Mouse (Mus musculus) liver, postnatal 0 days (tissue): Measurements from ENCODE around the gene Gcc2. TPM values are rescaled to one million over a fixed set of nuclear protein-coding genes. Genes with fewer than 3 reads are reported as not detected.
A peak's percentile ranks its signal among the peaks of the same experiment; 100 is the strongest.
"Not testable (repeated sequence)": the region's sequence is repeated elsewhere in the genome, so short reads cannot be mapped to it uniquely, and the experiment has no call there.

Source experiments
- ATAC-seq: fragments of 200-750 bp; cut with Nextera tagmentation; 2 replicates; pipeline ENCODE4 v1.8.0; 2017; ENCODE audit warnings: mild to moderate bottlenecking, moderate library complexity
- DNase-seq: peaks from one replicate; pipeline ENCODE4 v3.0.0-alpha.2; 2016
- H3K27ac ChIP-seq: fragments of 300-500 bp; sonication (generic); 2 replicates; pipeline ENCODE4 v1.5.1; 2014; ENCODE audit warnings: antibody characterized with exemption, moderate library complexity, mild to moderate bottlenecking, low read depth
- H3K27me3 ChIP-seq: fragments of 300-500 bp; sonication (generic); 2 replicates; pipeline ENCODE4 v1.6.1; 2014; ENCODE audit warnings: low read length, control low read depth, mixed read lengths; ENCODE audit not compliant: insufficient read depth
- H3K36me3 ChIP-seq: fragments of 300-500 bp; sonication (generic); replicated peaks from 2 replicates; pipeline ENCODE4 v1.6.1; 2014; ENCODE audit warnings: mild to moderate bottlenecking, control low read depth, low read length, moderate library complexity, mixed read lengths; ENCODE audit not compliant: insufficient read depth
- H3K4me1 ChIP-seq: fragments of 300-500 bp; sonication (generic); 2 replicates; pipeline ENCODE4 v1.6.1; 2014; ENCODE audit warnings: antibody characterized with exemption, mild to moderate bottlenecking, control low read depth; ENCODE audit not compliant: insufficient read depth
- H3K4me2 ChIP-seq: fragments of 300-500 bp; sonication (generic); 2 replicates; pipeline ENCODE4 v1.6.1; 2014; ENCODE audit warnings: low read depth, mild to moderate bottlenecking, low read length, moderate library complexity, mixed read lengths
- H3K4me3 ChIP-seq: fragments of 300-500 bp; sonication (generic); 2 replicates; pipeline ENCODE4 v1.5.1; 2014; ENCODE audit warnings: low read depth, low read length
- H3K9ac ChIP-seq: fragments of 300-500 bp; sonication (generic); replicated peaks from 2 replicates; pipeline ENCODE4 v1.6.1; 2014; ENCODE audit warnings: mild to moderate bottlenecking, moderate library complexity
- H3K9me3 ChIP-seq: fragments of 300-500 bp; sonication (generic); 2 replicates; pipeline ENCODE4 v1.6.1; 2016; ENCODE audit warnings: mild to moderate bottlenecking, control low read depth, low read length, mixed read lengths
- WGBS: fragments of 180-500 bp; shearing (Covaris S2); extraction: QIAGEN DNeasy Blood & Tissue Kit; methylation state at CpG from one replicate; pipeline ENCODE4 v1.1.7; 2014; ENCODE audit not compliant: insufficient replicate concordance; 5-methylcytosine and 5-hydroxymethylcytosine counted together
- polyA plus RNA-seq: library from polyadenylated mRNA; unstranded; fragments of >200 nt; fragmentation: Nextera tagmentation; extraction: Ambion mirVana; gene quantifications from 2 replicates; pipeline ENCODE4 v1.2.1, GENCODE M21; 2015

Gene Gcc2
- polyA plus RNA-seq, 1 experiment from 2014 or later = 34.0 TPM

DNA sequence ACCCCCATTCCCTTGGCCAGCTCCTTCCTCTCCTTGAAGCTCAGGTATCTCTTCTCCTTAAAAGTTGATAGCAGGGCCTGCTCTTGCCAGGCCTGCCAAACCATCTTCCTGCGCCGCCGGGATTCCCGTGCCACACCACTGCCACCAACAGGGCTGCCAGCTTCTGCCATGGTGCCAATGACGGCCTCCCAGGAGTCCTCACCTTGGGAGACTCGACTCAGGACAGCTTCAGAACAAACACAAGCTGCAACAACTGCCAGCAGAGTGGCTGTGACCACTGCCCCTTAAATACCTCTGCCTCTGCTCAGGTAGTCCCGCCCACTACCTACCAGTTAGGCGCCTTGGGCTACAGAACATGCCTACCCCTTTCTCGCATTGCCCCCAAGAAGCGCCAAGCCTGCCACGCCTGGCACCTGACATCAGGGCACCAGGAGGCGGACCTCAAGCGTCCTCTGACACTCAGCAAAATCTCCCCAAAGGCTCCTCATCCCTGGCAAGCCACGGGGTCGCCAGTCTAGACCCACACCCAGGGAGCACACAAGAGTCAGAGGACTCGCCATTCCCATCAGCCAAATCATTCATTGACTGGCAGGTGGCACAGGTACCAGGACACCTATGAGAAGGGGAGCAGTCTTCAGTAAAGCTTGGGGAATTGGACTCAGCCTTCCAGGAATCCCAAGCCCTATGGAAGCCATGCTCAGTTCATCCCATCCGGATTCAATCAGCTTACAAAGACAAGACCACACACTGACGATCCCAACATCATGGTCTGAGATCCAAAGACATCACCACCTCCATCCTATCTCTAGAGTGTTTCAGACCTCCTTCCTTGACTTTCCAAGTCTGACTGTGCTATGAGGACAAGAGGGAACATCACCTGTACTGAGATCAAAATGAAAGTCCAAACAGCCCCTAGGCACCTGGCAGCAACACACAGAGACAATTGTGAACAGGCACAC is 30.2 kb upstream of the Gcc2 start, which contains the start of gene AW822073:
TSS of gene AW822073 (minus strand) at position 104 of the 959 bp plus-strand sequence.
- 75% methylated on average over 16 of the region's 18 CpGs for WGBS
- not testable (repeated sequence) for H3K27ac ChIP-seq, H3K4me3 ChIP-seq, H3K4me2 ChIP-seq, H3K9ac ChIP-seq, ATAC-seq, H3K27me3 ChIP-seq, H3K4me1 ChIP-seq, H3K9me3 ChIP-seq, H3K36me3 ChIP-seq
- peak; percentile 44 for DNase-seq

DNA sequence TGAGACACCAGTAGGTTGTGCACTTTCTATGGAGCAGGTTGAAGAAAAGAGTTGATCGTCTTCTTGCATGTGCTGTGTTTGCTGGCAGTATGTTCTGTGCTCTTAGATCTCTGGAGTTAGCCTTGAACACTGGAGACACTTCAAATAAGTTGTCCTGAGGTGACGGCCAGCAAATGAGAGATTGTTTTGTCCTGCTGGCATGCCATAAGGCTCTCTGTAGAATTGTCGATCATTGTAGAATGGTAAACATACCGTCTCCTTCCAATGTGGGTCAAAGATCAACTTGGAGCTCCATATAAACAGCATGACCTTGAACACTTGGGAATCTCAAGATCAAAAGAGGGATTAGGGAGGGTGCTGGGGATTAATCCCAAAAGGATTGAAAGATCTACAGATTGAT is 28.9 kb upstream of the Gcc2 start:
- not testable (repeated sequence) for H3K27ac ChIP-seq, H3K36me3 ChIP-seq, H3K4me3 ChIP-seq, H3K27me3 ChIP-seq, ATAC-seq, H3K4me1 ChIP-seq, H3K9ac ChIP-seq, H3K9me3 ChIP-seq, H3K4me2 ChIP-seq
- DNase-seq = peak; percentile 44
- 73% methylated on average over 4 of the region's 4 CpGs for WGBS

DNA sequence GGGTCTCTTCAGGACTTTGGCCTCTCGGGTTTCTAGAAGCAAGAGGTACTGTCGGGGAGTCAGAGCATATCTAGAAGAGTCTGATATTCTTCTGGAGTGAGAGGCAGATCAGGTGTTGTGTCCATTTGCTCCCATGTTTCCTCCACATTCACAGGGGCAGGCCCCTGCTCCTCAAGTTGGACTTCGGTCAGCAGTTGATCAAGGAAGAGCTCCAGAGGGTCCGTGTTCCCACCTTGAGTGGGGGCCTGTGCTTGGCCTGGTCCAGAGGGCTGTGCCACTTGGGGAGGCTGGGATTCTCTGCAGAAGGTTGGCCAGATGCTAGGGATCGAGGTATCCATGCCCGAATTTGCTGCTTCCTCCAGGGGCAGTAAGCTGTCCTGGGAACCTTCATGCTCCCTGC is 27.5 kb upstream of the Gcc2 start:
- WGBS = 72% methylated on average over 2 of the region's 6 CpGs
- H3K27ac ChIP-seq, H3K9ac ChIP-seq, H3K9me3 ChIP-seq, H3K4me2 ChIP-seq, H3K4me1 ChIP-seq, H3K36me3 ChIP-seq, H3K27me3 ChIP-seq, H3K4me3 ChIP-seq, ATAC-seq, DNase-seq: not testable (repeated sequence)

DNA sequence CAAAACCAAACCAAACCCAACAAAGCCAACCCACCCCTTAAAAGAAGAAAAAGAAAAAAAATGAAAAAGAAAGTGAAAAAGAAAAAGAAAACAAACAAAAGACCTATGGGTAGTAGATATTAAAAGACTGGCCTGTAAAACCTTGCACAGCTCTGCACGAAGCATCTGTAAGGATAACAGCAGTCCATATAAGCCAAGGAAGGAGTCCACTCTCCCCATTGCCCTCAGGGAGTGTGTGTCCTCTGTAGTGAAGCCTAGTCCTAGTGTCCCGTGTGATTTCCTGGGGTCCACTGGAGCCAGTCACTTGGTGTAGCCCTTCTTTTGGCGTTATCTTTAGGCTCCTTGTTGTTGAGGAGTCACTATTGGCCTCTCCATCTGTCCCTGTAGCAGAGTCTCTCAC is 25.3 kb upstream of the Gcc2 start:
- 43% methylated on average over 3 of the region's 3 CpGs for WGBS
- not testable (repeated sequence) for H3K36me3 ChIP-seq, H3K4me3 ChIP-seq, DNase-seq, H3K4me2 ChIP-seq, H3K9me3 ChIP-seq, H3K27me3 ChIP-seq, H3K27ac ChIP-seq, H3K9ac ChIP-seq, H3K4me1 ChIP-seq, ATAC-seq

DNA sequence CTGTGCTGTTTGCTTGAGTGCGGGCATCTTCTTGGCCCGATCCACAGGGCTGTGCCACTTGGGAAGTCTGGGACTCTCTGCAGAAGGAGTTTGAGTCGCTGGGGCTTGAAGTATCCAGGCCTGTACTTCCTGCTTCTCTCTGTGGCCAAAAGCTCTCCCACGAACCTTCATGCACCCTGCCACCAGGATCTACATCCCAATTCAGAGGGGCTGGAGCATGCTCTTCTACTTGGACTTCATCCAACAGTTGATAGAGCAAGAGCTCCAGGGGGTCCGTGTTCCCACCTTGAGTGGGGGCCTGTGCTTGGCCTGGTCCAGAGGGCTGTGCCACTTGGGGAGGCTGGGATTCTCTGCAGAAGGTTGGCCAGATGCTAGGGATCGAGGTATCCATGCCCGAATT is 24.2 kb upstream of the Gcc2 start:
- DNase-seq (peak; percentile 29), ATAC-seq (peak; percentile 20; the same call in 1 of the 2 replicates)
- H3K4me2 ChIP-seq, H3K27me3 ChIP-seq, H3K36me3 ChIP-seq, H3K9me3 ChIP-seq, H3K4me1 ChIP-seq, H3K4me3 ChIP-seq, H3K27ac ChIP-seq, H3K9ac ChIP-seq: not testable (repeated sequence)
- WGBS = 78% methylated on average over 5 of the region's 7 CpGs

DNA sequence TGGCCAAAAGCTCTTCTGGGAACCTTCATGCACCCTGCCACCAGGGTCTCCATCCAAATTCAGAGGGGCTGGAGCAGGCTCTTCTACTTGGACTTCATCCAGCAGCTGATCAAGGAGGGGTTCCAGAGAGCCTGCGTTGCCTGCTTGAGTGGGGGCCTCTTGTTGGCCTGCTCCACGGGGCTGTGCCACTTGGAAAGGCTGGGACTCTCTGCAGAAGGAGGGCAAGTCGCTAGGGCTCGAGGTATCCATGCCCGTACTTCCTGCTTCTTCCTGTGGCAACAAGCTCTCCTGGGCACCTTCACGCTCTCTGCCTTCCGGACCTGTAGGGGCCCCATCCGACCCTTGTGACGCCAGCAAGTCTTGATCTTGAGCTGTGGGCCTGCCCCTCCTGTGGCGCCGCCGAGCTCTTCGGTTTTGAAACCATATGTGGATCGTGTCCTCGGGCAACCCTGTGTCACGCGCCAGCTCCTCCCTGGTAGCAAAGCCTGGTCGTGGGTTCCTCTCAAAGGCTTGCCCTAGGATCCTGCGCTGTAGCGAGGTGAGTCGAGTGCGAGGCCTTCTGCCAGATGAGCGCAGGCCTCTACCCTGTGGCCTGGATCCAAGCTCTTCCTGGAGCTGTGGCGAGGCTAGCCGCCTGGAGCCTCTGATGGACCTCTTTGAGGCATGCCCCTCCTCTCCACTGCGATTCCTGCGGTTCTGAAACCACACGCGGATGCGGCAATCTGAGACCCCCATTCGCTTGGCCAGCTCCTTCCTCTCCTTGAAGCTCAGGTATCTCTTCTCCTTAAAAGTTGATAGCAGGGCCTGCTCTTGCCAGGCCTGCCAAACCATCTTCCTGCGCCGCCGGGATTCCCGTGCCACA is 23.3 kb upstream of the Gcc2 start:
- 82% methylated on average over 30 of the region's 35 CpGs for WGBS
- DNase-seq = peak; percentile 81
- not testable (repeated sequence) for H3K36me3 ChIP-seq

DNA sequence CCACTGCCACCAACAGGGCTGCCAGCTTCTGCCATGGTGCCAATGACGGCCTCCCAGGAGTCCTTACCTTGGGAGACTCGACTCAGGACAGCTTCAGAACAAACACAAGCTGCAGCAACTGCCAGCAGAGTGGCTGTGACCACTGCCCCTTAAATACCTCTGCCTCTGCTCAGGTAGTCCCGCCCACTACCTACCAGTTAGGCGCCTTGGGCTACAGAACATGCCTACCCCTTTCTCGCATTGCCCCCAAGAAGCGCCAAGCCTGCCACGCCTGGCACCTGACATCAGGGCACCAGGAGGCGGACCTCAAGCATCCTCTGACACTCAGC is 22.7 kb upstream of the Gcc2 start, which contains the start of gene Duxf3:
TSS of gene Duxf3 (minus strand) at position 35 of the 329 bp plus-strand sequence.
- WGBS = 69% methylated on average over 6 of the region's 8 CpGs
- H3K27ac ChIP-seq, H3K4me2 ChIP-seq, DNase-seq, H3K4me3 ChIP-seq, H3K4me1 ChIP-seq, H3K27me3 ChIP-seq, H3K9ac ChIP-seq, H3K9me3 ChIP-seq, H3K36me3 ChIP-seq: not testable (repeated sequence)
- ATAC-seq = peak; percentile 31

More for the DNA sequence above, 23.3 kb upstream of the Gcc2 start:
- not testable (repeated sequence) for H3K4me1 ChIP-seq, H3K4me2 ChIP-seq, H3K9me3 ChIP-seq, H3K27ac ChIP-seq, H3K9ac ChIP-seq, H3K4me3 ChIP-seq, H3K27me3 ChIP-seq
- ATAC-seq = peak; percentile 62

DNA sequence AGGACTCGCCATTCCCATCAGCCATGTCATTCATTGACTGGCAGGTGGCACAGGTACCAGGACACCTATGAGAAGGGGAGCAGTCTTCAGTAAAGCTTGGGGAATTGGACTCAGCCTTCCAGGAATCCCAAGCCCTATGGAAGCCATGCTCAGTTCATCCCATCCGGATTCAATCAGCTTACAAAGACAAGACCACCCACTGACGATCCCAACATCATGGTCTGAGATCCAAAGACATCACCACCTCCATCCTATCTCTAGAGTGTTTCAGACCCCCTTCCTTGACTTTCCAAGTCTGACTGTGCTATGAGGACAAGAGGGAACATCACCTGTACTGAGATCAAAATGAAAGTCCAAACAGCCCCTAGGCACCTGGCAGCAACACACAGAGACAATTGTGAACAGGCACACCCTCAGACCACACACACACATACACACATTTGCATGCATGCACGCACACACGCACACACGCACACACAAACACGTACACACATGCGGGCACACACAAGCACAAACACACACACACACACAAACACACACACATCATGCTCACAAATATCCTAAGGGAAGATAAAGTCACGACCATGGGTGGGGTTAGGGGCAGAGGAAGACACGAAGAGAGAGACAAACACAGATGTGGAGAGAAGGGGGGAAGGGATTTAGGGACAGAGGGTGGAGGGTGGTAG is 22.1 kb upstream of the Gcc2 start:
- 75% methylated on average over 9 of the region's 10 CpGs for WGBS
- H3K4me3 ChIP-seq, H3K4me2 ChIP-seq, H3K9me3 ChIP-seq, DNase-seq, H3K27ac ChIP-seq, H3K36me3 ChIP-seq, H3K4me1 ChIP-seq, H3K27me3 ChIP-seq, H3K9ac ChIP-seq: not testable (repeated sequence)
- peak; percentile 39 for ATAC-seq

DNA sequence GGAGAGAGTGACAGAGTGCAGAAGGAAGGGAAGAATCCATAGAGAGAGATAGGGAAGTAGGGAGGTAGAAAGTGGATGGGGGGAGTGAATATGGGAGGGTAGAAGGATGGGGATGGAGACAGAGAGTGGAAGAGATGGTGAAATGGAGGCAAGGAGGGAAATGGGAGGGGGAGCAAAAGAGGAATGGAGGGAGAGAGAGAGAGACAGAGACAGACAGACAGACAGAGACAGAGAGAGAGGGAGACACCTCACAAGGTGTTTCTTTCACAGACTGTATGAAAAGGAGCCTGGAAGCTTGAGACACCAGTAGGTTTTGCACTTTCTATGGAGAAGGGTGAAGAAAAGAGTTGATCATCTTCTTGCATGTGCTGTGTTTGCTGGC is 21.6 kb upstream of the Gcc2 start:
- H3K4me1 ChIP-seq, H3K27me3 ChIP-seq, H3K4me3 ChIP-seq, DNase-seq, H3K9ac ChIP-seq, H3K27ac ChIP-seq, H3K36me3 ChIP-seq, ATAC-seq, H3K9me3 ChIP-seq, H3K4me2 ChIP-seq: not testable (repeated sequence)
